Mouse (Mus musculus) forebrain, embryonic 10.5 days (tissue): ENCODE measurements around the gene Prom1. TPM values are rescaled to one million over a fixed set of nuclear protein-coding genes. Genes with fewer than 3 reads are reported as not detected.

Experiments
- DNase-seq: peaks from one replicate; pipeline ENCODE4 v3.0.0-alpha.2; 2017; ENCODE audit warnings: low spot score; ENCODE audit errors: extremely low spot score
- H3K27ac ChIP-seq: fragments of 300-500 bp; sonication (generic); 2 replicates; pipeline ENCODE4 v1.5.1; 2016; ENCODE audit warnings: mild to moderate bottlenecking
- H3K27me3 ChIP-seq: fragments of 300-500 bp; sonication (generic); 2 replicates; pipeline ENCODE4 v1.6.1; 2016; ENCODE audit warnings: mild to moderate bottlenecking; ENCODE audit not compliant: poor library complexity, severe bottlenecking
- H3K36me3 ChIP-seq: fragments of 300-500 bp; sonication (generic); replicated peaks from 2 replicates; pipeline ENCODE4 v1.6.1; 2016; ENCODE audit warnings: mild to moderate bottlenecking, moderate library complexity
- H3K4me1 ChIP-seq: fragments of 300-500 bp; sonication (generic); 2 replicates; pipeline ENCODE4 v1.6.1; 2016
- H3K4me3 ChIP-seq: fragments of 300-500 bp; sonication (generic); 2 replicates; pipeline ENCODE4 v1.5.1; 2016; ENCODE audit warnings: mild to moderate bottlenecking, moderate library complexity
- H3K9me3 ChIP-seq: fragments of 300-500 bp; sonication (generic); 2 replicates; pipeline ENCODE4 v1.6.1; 2016; ENCODE audit warnings: mild to moderate bottlenecking, moderate library complexity
- WGBS: fragments of 180-500 bp; shearing (Covaris S2); methylation state at CpG from one replicate; pipeline ENCODE4 v1.1.7; 2016; 5-methylcytosine and 5-hydroxymethylcytosine counted together
- polyA plus RNA-seq: library from polyadenylated mRNA; unstranded; fragments of >200 nt; fragmentation: Nextera tagmentation; extraction: Ambion mirVana; gene quantifications from 2 replicates; pipeline ENCODE4 v1.2.1, GENCODE M21; 2016

Gene Prom1
- polyA plus RNA-seq, 1 experiment from 2014 or later = 130 TPM

DNA sequence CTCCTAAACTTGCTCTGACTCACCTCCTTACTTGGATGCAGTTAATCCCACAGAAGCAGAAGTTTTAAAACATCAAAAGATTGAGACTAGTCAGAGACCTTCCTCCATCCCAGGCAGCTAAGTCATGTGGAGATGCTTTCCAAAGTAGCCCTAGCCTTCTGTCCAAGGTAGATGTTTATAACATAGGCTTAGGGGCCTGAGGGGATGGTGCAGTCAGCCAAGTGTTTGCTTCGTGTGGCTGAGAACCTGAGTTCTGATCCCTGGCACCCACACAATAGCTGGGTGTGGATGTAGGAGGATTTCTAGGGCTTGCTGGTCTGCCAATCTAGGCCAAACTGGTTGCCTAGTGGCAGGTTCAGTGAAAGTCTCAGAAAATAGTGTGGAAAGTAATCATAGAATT is 148.6 kb downstream of the Prom1 start:
- H3K9me3 ChIP-seq = no peaks in the 10 kb centered on the region
- H3K4me1 ChIP-seq = peaks cover 12% of the 10 kb centered on the region
- H3K4me3 ChIP-seq = no peak overlapping the region
- no peak overlapping the region for H3K27ac ChIP-seq
- H3K36me3 ChIP-seq = no peaks in the 10 kb centered on the region
- no peaks in the 10 kb centered on the region for H3K27me3 ChIP-seq
- 72% methylated on average over 1 of the region's 1 CpGs for WGBS
- no peak for DNase-seq

GRCm38 (mm10) chr5:43948748-43949275 is 153.0 kb downstream of the Prom1 start:
- no peaks in the 10 kb centered on the region for H3K36me3 ChIP-seq
- DNase-seq = peak; percentile 32
- H3K4me3 ChIP-seq = peak overlapping the region; percentile 51
- 2% methylated on average over 8 of the region's 8 CpGs for WGBS
- peaks cover 26% of the 10 kb centered on the region for H3K4me1 ChIP-seq
- H3K27me3 ChIP-seq = peaks cover 4% of the 10 kb centered on the region; the same call in 1 of the 2 replicates
- H3K27ac ChIP-seq = peak overlapping the region; percentile 77
- H3K9me3 ChIP-seq = no peaks in the 10 kb centered on the region

DNA sequence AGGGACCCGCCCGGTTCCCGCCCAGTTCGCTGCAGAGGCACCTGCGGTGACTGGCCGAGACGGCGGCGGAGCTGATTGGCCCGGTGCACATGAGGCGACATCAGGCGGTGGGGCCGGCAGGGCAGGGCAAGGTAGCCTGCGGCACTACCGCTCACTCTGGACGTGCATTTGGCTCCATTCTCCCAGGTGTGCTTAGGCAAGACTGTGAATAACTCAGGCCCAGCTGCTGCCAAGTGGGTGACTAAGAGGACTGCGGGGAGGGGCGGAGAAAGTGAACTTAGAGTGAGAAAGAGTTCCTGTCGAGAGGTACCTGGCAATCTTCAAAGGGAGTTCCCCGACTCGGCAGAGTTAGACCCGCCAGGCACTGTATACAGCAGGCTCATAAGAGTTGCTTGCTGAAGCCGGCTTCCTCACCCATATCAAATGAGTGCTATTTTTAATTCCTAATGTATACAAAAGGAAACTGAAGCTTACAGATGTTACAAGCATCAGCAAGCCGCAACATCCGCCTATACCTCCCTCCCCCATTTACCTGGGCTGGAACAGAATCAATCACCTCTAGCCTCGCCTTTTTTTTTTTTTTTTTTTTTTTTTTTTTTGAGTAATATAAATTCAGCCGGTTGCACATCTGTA is 153.6 kb downstream of the Prom1 start:
- no peaks in the 10 kb centered on the region for H3K9me3 ChIP-seq
- peak overlapping the region; percentile 51 for H3K4me3 ChIP-seq
- 2% methylated on average over 27 of the region's 27 CpGs for WGBS
- no peaks in the 10 kb centered on the region for H3K36me3 ChIP-seq
- H3K4me1 ChIP-seq = peaks cover 26% of the 10 kb centered on the region
- H3K27me3 ChIP-seq = peaks cover 4% of the 10 kb centered on the region; the same call in 1 of the 2 replicates
- H3K27ac ChIP-seq = peak overlapping the region; percentile 75
- peak; percentile 68 for DNase-seq

- Histone ChIP-seq H3K27me3 (peaks cover 4% of the 10 kb centered on the region; the same call in 1 of the 2 replicates), H3K27ac (peak overlapping the region; percentile 75), H3K9me3 (no peaks in the 10 kb centered on the region), H3K36me3 (no peaks in the 10 kb centered on the region), H3K4me3 (peak overlapping the region; percentile 51), H3K4me1 (peaks cover 26% of the 10 kb centered on the region)
- 37% methylated on average over 9 of the region's 9 CpGs for WGBS
- no peak for DNase-seq
These were observed 154.4 kb downstream of the Prom1 start for GRCm38 (mm10) chr5:43947330-43947977.

Other genes starting within 250 kb of the Prom1 start
- gene Cd38, start 233.5 kb downstream of the Prom1 start, polyA plus RNA-seq = 6.7 and 7.0 TPM in 2 replicates
- 0.63 and 1.1 TPM in 2 replicates for gene Gm7879, start 188.9 kb downstream of the Prom1 start, polyA plus RNA-seq
- gene Fgfbp1, start 120.3 kb downstream of the Prom1 start, polyA plus RNA-seq = 0.71 and 0.89 TPM in 2 replicates
- gene Tapt1, start 124.6 kb upstream of the Prom1 start, polyA plus RNA-seq = 22.6 and 23.6 TPM in 2 replicates